Mouse (Mus musculus) ES-Bruce4 (cell line): Measurements from ENCODE around the gene Rasgrp2. TPM values are rescaled to one million over a fixed set of nuclear protein-coding genes. Genes with fewer than 3 reads are reported as not detected.

Source experiments
- H3K27ac ChIP-seq: 2 replicates; pipeline ENCODE4 v1.5.1; 2012; ENCODE audit warnings: low read length, inconsistent platforms; ENCODE audit not compliant: insufficient read depth
- H3K27me3 ChIP-seq: 2 replicates; pipeline ENCODE4 v1.6.1; 2012; ENCODE audit warnings: mild to moderate bottlenecking, low read length, inconsistent platforms; ENCODE audit not compliant: control insufficient read depth, poor library complexity, insufficient read depth, severe bottlenecking
- H3K36me3 ChIP-seq: 2 replicates; pipeline ENCODE4 v1.6.1; 2012; ENCODE audit warnings: inconsistent platforms, mild to moderate bottlenecking, low read length, moderate library complexity; ENCODE audit not compliant: control insufficient read depth, poor library complexity, insufficient read depth, severe bottlenecking
- H3K4me1 ChIP-seq: one replicate; pipeline ENCODE4 v1.8.1; 2011; ENCODE audit warnings: low read length; ENCODE audit not compliant: control insufficient read depth, insufficient read depth
- H3K4me3 ChIP-seq: 2 replicates; pipeline ENCODE4 v1.5.1; 2011; ENCODE audit warnings: low read depth, mild to moderate bottlenecking, low read length
- H3K9ac ChIP-seq: 2 replicates; pipeline ENCODE4 v1.6.1; 2012; ENCODE audit warnings: low read depth, mild to moderate bottlenecking, inconsistent platforms; ENCODE audit not compliant: poor library complexity, severe bottlenecking
- H3K9me3 ChIP-seq: replicated peaks from 2 replicates; pipeline ENCODE4 v1.6.1; 2012; ENCODE audit warnings: mild to moderate bottlenecking, low read length, inconsistent platforms; ENCODE audit not compliant: control insufficient read depth, poor library complexity, insufficient read depth, severe bottlenecking
- CTCF ChIP-seq: IDR thresholded peaks from one replicate; pipeline ENCODE4 v1.8.1; 2011; ENCODE audit warnings: low read depth, low read length
- EP300 ChIP-seq: IDR thresholded peaks from 2 replicates; pipeline ENCODE4 v1.6.1; 2011; ENCODE audit warnings: low read depth, low read length; ENCODE audit not compliant: insufficient read depth
- POLR2A ChIP-seq: IDR thresholded peaks from one replicate; pipeline ENCODE4 v1.8.1; 2011; ENCODE audit warnings: low read length; ENCODE audit not compliant: insufficient read depth
- polyA plus RNA-seq: library from polyadenylated mRNA; stranded (reverse); fragments of >200 nt; gene quantifications from 2 replicates; pipeline ENCODE4 v1.2.4, GENCODE M21; 2011; ENCODE audit warnings: low read depth; ENCODE audit not compliant: missing spikeins, insufficient read depth, insufficient read length

Gene Rasgrp2
- polyA plus RNA-seq, 1 experiment = 37.9 TPM

DNA sequence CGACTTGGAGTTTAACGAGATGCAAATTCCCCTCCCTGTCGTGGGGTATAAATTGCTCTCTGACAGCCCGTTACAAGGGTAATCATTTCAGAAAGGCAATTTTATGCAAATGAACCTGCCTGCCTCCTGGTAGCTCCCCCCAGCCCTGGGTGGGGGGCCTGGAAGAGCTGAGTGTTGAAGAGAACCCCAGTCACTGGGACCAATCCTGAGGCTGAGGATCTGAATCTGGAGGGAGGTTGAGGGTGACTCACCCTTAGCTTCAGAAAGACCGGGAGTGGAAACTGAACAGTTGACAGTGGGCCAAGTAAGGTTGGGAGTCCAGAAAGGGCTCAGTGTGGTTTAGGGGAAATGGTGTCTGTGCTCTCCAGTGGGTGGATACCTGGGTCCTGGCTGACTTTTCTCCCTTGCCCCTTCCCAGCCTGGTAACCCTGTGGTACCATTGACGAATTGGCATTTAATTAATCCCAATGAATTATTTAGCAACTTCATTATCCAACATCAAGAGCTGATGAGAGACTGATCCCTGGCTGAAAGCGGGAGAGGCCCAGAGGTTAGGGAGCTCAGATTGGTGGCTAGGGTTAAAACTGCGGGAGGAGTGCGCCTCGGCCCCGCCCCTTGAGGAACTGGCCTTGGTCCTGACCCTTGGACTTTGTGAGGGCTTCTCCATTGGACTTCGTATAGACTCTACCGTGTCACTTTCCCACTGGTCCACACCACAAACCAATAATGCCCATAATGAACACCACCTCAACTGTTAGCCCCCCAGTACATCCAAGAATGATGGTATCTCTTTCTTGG, 27.8 kb downstream of the Rasgrp2 start:
- no peak overlapping the region for H3K9ac ChIP-seq
- H3K4me1 ChIP-seq = peaks cover 2% of the 10 kb centered on the region
- H3K4me3 ChIP-seq = peak overlapping the region; percentile 65; the same call in 1 of the 2 replicates
- H3K36me3 ChIP-seq = no peaks in the 10 kb centered on the region
- TF ChIP-seq POLR2A (no peak), EP300 (no peak), CTCF (no peak)
- H3K27me3 ChIP-seq = no peaks in the 10 kb centered on the region
- H3K27ac ChIP-seq = no peak overlapping the region
- no peaks in the 10 kb centered on the region for H3K9me3 ChIP-seq

DNA sequence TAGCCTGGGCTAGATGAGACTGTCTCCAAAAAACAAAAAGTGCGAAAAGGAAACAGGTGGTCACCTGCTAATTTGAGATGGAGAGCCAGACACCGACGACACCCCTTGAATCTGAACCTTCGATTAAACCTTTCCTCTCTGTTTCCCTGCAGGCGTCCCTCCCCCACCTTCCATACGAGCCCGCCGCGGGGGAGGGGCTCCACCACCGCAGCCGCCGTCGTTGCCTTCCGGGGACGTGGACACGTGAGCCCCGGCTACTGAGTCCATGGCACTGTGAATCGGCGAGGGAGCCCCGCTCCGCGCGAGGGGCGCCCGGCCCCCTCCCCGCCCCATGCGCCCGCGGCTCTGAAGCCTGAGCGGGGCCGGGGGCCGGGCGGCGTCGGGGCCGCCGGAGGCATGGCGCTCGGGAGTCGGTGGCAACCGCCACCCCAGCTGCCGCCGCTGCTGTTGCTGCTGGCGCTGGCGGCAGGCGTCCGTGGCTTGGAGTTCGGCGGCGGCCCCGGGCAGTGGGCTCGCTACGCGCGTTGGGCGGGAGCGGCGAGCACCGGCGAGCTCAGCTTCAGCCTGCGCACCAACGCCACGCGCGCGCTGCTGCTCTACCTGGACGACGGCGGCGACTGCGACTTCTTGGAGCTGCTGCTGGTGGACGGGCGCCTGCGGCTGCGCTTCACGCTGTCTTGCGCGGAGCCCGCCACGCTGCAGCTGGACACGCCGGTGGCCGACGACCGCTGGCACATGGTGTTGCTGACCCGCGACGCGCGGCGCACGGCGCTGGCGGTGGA, 28.7 kb downstream of the Rasgrp2 start:
- TF ChIP-seq EP300 (no peak), POLR2A (no peak), CTCF (no peak)
- Histone ChIP-seq H3K27ac (no peak overlapping the region), H3K36me3 (no peaks in the 10 kb centered on the region), H3K4me1 (peaks cover 2% of the 10 kb centered on the region), H3K4me3 (peak overlapping the region; percentile 65), H3K9ac (peak overlapping the region; percentile 69), H3K9me3 (no peaks in the 10 kb centered on the region), H3K27me3 (no peaks in the 10 kb centered on the region)

DNA sequence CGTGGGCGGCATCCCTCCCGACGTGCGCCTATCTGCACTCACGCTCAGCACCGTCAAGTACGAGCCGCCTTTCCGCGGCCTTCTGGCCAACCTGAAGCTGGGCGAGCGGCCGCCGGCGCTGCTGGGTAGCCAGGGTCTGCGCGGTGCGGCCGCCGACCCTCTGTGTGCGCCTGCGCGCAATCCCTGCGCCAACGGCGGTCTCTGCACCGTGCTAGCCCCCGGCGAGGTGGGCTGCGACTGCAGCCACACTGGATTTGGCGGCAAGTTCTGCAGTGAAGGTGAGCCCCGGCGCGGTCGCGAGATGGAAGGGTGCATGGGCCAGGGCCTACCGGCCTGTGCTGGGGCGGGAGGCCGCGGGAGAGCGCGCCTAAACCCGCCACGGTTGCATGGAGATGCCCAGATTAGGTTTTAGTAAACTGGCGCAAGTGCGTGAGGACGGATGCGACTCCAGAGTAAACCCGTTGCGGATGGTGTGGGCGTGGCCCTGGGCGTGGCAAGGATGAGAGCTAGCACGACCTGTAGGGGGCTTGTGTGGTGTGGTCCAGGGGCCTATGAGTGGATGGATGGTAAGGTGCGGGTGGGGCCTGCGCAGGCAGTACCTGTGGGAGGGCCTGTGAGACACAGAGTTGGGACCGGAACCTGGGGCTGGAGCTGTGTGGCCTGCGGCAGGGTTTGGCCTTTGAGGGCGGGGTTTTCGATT, 29.5 kb downstream of the Rasgrp2 start:
- TF ChIP-seq POLR2A = no peak
- no peak for TF ChIP-seq CTCF
- no peak for TF ChIP-seq EP300
- H3K9me3 ChIP-seq = no peaks in the 10 kb centered on the region
- H3K27ac ChIP-seq = no peak overlapping the region
- H3K4me3 ChIP-seq = peak overlapping the region; percentile 65
- H3K27me3 ChIP-seq = no peaks in the 10 kb centered on the region
- peaks cover 2% of the 10 kb centered on the region for H3K4me1 ChIP-seq
- H3K9ac ChIP-seq = peak overlapping the region; percentile 69
- H3K36me3 ChIP-seq = no peaks in the 10 kb centered on the region

DNA sequence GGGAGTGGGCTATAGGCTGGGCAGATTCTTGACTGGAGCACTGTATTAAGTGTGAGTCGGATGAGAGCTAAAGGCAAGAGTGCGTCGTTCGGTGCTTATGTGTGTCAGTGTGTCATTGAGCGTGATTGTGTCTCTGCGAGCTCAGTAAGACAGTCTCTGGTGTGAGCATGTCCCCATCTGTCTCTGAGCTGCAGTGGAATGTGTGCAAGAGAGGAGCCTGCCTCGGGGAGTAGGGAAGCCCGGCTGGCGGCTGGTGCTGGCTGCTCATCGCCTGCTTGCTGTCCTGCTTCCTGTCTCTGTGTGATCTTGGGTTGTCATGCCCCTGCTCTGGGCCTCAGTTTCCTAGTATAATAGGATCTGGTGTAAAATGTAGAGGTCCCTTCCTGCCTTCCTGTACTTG, 43.9 kb downstream of the Rasgrp2 start:
- Histone ChIP-seq H3K4me1 (no peaks in the 10 kb centered on the region), H3K27me3 (no peaks in the 10 kb centered on the region), H3K9ac (no peak overlapping the region), H3K4me3 (no peak overlapping the region), H3K36me3 (no peaks in the 10 kb centered on the region), H3K9me3 (no peaks in the 10 kb centered on the region), H3K27ac (no peak overlapping the region)
- TF ChIP-seq CTCF = no peak
- TF ChIP-seq EP300 = no peak
- TF ChIP-seq POLR2A = no peak

DNA sequence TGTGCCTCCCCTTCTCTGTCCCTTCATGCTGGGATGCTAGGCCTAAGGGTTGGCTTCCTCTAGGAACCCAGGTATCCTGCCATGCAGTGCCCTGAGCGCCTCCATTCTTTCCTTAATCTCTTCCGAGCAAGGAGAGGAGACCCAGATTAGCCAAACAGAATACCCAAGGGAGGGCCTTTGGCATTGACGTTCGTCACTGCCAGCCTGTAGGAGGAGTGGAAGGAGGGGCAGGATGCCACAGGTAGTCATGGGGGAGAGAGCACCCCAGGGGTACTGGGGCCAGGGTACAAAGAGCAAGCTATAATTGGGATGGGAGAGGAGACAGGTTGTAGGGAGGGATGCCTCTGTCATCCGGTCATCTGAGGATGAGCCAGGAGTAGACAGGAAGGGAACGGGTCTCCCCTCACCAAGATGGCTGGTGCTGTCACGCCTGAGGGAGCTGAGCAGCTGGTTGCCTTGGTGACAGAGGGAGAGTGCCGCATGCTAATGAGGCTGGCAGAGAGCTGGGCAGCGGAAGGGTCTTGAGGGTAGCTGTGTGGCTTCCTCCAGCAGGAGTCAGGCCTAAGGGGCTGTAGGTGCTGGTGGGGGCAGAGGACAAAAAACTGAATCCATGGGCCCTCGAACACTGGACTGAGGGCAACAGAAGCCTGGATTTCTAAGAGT, 46.8 kb downstream of the Rasgrp2 start:
- Histone ChIP-seq H3K27me3 (no peaks in the 10 kb centered on the region), H3K9me3 (no peaks in the 10 kb centered on the region), H3K4me3 (no peak overlapping the region), H3K36me3 (no peaks in the 10 kb centered on the region), H3K27ac (no peak overlapping the region), H3K4me1 (no peaks in the 10 kb centered on the region), H3K9ac (no peak overlapping the region)
- TF ChIP-seq EP300 = no peak
- no peak for TF ChIP-seq POLR2A
- TF ChIP-seq CTCF = no peak
